Mouse (Mus musculus) MEL (cell line): ENCODE results near the gene Tsc2.

ENCODE experiments used
- CTCF ChIP-seq, 3 experiments: IDR thresholded peaks in 2 of 3; conservative IDR thresholded peaks in 1 of 3; 2 replicates each; pipeline ENCODE4 v1.5.1; 2011 to 2012; ENCODE audit warnings: low read length in 3 of 3, low read depth in 2 of 3, mild to moderate bottlenecking in 2 of 3, improper control_type of control experiment in 1 of 3, inconsistent platforms in 1 of 3, mixed read lengths in 1 of 3, moderate library complexity in 1 of 3; ENCODE audit not compliant: control insufficient read depth in 1 of 3, insufficient read depth in 1 of 3, poor library complexity in 1 of 3, severe bottlenecking in 1 of 3
- MAX ChIP-seq: IDR thresholded peaks from 2 replicates; pipeline ENCODE4 v1.6.1; 2011; ENCODE audit warnings: low read length, improper control_type of control experiment
- POLR2A ChIP-seq, 2 experiments: IDR thresholded peaks; 2 replicates each; pipeline ENCODE4 v1.6.1; 2011 to 2012; ENCODE audit warnings: low read length in 2 of 2, mild to moderate bottlenecking in 2 of 2, control low read depth in 1 of 2, improper control_type of control experiment in 1 of 2, low read depth in 1 of 2, moderate library complexity in 1 of 2; ENCODE audit not compliant: control insufficient read depth in 1 of 2, insufficient read depth in 1 of 2, poor library complexity in 1 of 2
- POLR2AphosphoS5 ChIP-seq: IDR thresholded peaks from 2 replicates; pipeline ENCODE4 v1.6.1; 2012; ENCODE audit warnings: low read depth, borderline replicate concordance, mild to moderate bottlenecking, inconsistent platforms, low read length, moderate library complexity, mixed read lengths
- SIN3A ChIP-seq: IDR thresholded peaks from 2 replicates; pipeline ENCODE4 v1.6.1; 2012; ENCODE audit warnings: low read length, improper control_type of control experiment, inconsistent platforms
- TBP ChIP-seq: IDR thresholded peaks from 2 replicates; pipeline ENCODE4 v1.8.0; 2011; ENCODE audit warnings: low read depth, low read length, improper control_type of control experiment

- no peak for TF ChIP-seq CTCF (IDR thresholded peaks at IDR 0.05 in 2 of 3, conservative IDR thresholded peaks at IDR 0.05 in 1 of 3; ENCODE audit: control insufficient read depth in 1 of 3, insufficient read depth in 1 of 3, low read depth in 2 of 3, low read length in 3 of 3, poor library complexity in 1 of 3, severe bottlenecking in 1 of 3)
- TF ChIP-seq TBP: no peak
- TF ChIP-seq POLR2AphosphoS5: no peak
- no peak for TF ChIP-seq MAX
- TF ChIP-seq POLR2A (IDR thresholded peaks at IDR 0.05; ENCODE audit: control insufficient read depth in 1 of 2, insufficient read depth in 1 of 2, low read depth in 1 of 2, low read length in 2 of 2, poor library complexity in 1 of 2): no peak
- no peak for TF ChIP-seq SIN3A
Measured at GRCm38 (mm10) chr17:24640119-24640518, 7.7 kb upstream of the Tsc2 start.
